Mouse (Mus musculus): ENCODE measurements around the gene Ces1h. TPM values are rescaled to one million over a fixed set of nuclear protein-coding genes. Genes with fewer than 3 reads are reported as not detected.
"Not testable (repeated sequence)": the region's sequence is repeated elsewhere in the genome, so short reads cannot be mapped to it uniquely, and the experiment has no call there.

The Ces1h gene
- polyA plus RNA-seq (2015; fragmentation: Nextera tagmentation; extraction: Ambion mirVana), result not detected in 2 replicates

DNA sequence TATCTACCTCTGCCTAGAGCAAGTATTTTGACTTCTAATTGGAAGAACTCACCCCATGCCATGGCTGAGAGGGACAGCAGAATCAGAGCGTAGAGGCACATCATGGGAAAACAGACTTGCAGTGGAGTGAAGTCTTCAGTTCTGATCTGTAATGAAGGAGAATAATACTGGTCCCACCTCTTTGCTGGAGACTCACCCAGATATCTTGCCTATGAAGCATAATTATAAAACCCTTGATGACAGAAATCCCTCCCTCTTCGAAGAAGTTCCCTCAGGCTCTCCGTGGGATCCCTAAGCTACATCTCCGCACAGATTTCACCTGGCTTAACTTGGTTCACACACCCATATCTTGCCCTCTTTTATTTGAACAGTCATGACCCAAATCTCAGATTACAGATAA is at the start of gene Ces1h:
Gene Ces1h, minus strand, starts transcription at position 101 of the 400 bp plus-strand sequence.
- H3K4me2 ChIP-seq (ENCODE audit: low read length), result no peak within 1 kb of the TSS
- no peaks in the 10 kb centered on the region for H3K4me1 ChIP-seq (ENCODE audit: control insufficient read depth, insufficient read depth, low read length)
- H3K36me3 ChIP-seq (ENCODE audit: control insufficient read depth, insufficient read depth, low read length), result no peaks in the 10 kb centered on the region
- H3K9me3 ChIP-seq (replicated peaks; ENCODE audit: control insufficient read depth, low read length, poor library complexity, severe bottlenecking), result no peaks in the 10 kb centered on the region
- no peak within 1 kb of the TSS for H3K27ac ChIP-seq (ENCODE audit: low read length)
- no peak within 1 kb of the TSS for H3K9ac ChIP-seq (ENCODE audit: low read depth, low read length)
- WGBS, result 94% methylated on average over 4 of the region's 4 CpGs
- no peaks in the 10 kb centered on the region for H3K27me3 ChIP-seq (ENCODE audit: control insufficient read depth, insufficient read depth, low read depth, low read length)
- ATAC-seq, result no peak
- no peak within 1 kb of the TSS for H3K4me3 ChIP-seq (ENCODE audit: low read depth, low read length)

DNA sequence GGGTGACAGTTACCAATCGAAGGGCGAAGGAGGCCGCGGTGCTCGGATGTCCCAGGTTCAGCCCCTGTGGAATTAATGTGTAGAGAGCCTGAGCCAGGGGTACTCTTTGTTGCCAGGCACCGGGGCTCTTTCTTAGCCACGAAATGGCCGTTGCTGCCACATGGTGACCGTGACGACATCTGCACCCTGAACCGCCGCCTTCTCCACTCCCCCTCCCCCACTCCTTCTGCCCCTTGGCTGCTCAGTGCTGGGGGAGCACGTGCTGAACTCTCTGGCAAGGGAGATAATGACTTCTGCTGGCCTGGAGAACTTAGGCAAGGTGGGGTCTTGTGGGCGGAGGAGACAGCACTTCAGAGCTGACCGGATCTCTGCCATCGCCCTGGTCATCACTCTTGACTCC is 47.7 kb upstream of the Ces1h start:
- 90% methylated on average over 16 of the region's 16 CpGs for WGBS
- H3K27ac ChIP-seq (ENCODE audit: low read length), result no peak overlapping the region

DNA sequence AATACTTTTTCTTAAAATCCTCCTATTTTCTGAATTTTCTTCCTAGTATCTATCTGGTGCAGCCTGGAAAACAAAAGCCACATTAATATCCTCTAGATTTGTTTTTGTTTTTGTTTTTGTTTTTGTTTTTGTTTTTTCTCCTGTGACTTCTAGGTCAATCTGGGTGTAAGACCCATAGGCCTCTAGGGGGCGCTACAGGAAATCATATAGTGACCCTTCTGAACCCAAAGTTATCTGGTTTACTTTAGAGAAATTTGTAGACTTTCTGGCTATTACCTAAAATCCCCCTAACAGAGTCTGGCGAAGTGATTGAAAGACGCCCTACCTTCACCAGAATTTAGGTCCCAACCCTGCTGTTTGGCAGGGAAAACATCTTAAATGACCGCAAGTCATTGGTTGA is 35.9 kb upstream of the Ces1h start:
- Histone ChIP-seq H3K4me3 (ENCODE audit: low read depth, low read length) (no peak overlapping the region), H3K4me1 (ENCODE audit: control insufficient read depth, insufficient read depth, low read length) (no peaks in the 10 kb centered on the region), H3K9ac (ENCODE audit: low read depth, low read length) (no peak overlapping the region), H3K9me3 (replicated peaks; ENCODE audit: control insufficient read depth, low read length, poor library complexity, severe bottlenecking) (no peaks in the 10 kb centered on the region), H3K27me3 (ENCODE audit: control insufficient read depth, insufficient read depth, low read depth, low read length) (no peaks in the 10 kb centered on the region), H3K4me2 (ENCODE audit: low read length) (no peak overlapping the region), H3K27ac (ENCODE audit: low read length) (no peak overlapping the region), H3K36me3 (ENCODE audit: control insufficient read depth, insufficient read depth, low read length) (no peaks in the 10 kb centered on the region)
- 75% methylated on average over 4 of the region's 4 CpGs for WGBS
- no peak for ATAC-seq

More for the DNA sequence above, 47.7 kb upstream of the Ces1h start:
- no peak overlapping the region for H3K4me2 ChIP-seq (ENCODE audit: low read length)
- H3K36me3 ChIP-seq (ENCODE audit: control insufficient read depth, insufficient read depth, low read length), result no peaks in the 10 kb centered on the region
- no peaks in the 10 kb centered on the region for H3K9me3 ChIP-seq (replicated peaks; ENCODE audit: control insufficient read depth, low read length, poor library complexity, severe bottlenecking)
- no peaks in the 10 kb centered on the region for H3K27me3 ChIP-seq (ENCODE audit: control insufficient read depth, insufficient read depth, low read depth, low read length)
- no peak for ATAC-seq
- H3K4me1 ChIP-seq (ENCODE audit: control insufficient read depth, insufficient read depth, low read length), result no peaks in the 10 kb centered on the region
- H3K4me3 ChIP-seq (ENCODE audit: low read depth, low read length), result no peak overlapping the region
- H3K9ac ChIP-seq (ENCODE audit: low read depth, low read length), result no peak overlapping the region

- Histone ChIP-seq H3K9ac (ENCODE audit: low read depth, low read length) (no peak overlapping the region), H3K36me3 (ENCODE audit: control insufficient read depth, insufficient read depth, low read length) (no peaks in the 10 kb centered on the region), H3K9me3 (replicated peaks; ENCODE audit: control insufficient read depth, low read length, poor library complexity, severe bottlenecking) (no peaks in the 10 kb centered on the region), H3K4me2 (ENCODE audit: low read length) (no peak overlapping the region), H3K4me1 (ENCODE audit: control insufficient read depth, insufficient read depth, low read length) (no peaks in the 10 kb centered on the region), H3K27me3 (ENCODE audit: control insufficient read depth, insufficient read depth, low read depth, low read length) (no peaks in the 10 kb centered on the region), H3K4me3 (ENCODE audit: low read depth, low read length) (no peak overlapping the region), H3K27ac (ENCODE audit: low read length) (no peak overlapping the region)
- ATAC-seq, result no peak
- WGBS, result 93% methylated on average over 2 of the region's 2 CpGs
Observed at GRCm38 (mm10) chr8:93408830-93409229, 29.3 kb upstream of the Ces1h start.

DNA sequence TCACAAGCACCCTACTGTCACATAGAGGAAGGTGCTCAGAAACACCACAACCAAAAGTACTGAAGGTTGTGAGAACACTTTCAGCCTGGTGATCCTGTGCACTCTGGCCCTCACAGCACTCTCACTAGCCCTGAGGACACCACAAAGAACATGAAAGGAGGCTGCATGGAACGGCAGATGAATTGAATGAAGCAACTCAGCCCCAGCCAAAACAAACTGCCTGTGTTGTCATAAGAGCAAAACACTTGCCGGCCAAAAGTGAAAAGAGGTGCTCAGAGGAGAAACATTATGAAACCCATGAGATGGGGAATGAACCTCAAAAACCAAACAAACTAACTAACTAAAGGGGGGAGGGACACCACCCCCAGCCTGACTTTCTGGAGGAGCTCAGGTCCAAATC is 20.2 kb upstream of the Ces1h start:
- H3K9ac ChIP-seq (ENCODE audit: low read depth, low read length), result no peak overlapping the region
- no peaks in the 10 kb centered on the region for H3K9me3 ChIP-seq (replicated peaks; ENCODE audit: control insufficient read depth, low read length, poor library complexity, severe bottlenecking)
- no peaks in the 10 kb centered on the region for H3K4me1 ChIP-seq (ENCODE audit: control insufficient read depth, insufficient read depth, low read length)
- no peak for ATAC-seq
- H3K4me3 ChIP-seq (ENCODE audit: low read depth, low read length), result no peak overlapping the region
- no peak overlapping the region for H3K4me2 ChIP-seq (ENCODE audit: low read length)
- H3K36me3 ChIP-seq (ENCODE audit: control insufficient read depth, insufficient read depth, low read length), result no peaks in the 10 kb centered on the region
- no peak overlapping the region for H3K27ac ChIP-seq (ENCODE audit: low read length)
- no peaks in the 10 kb centered on the region for H3K27me3 ChIP-seq (ENCODE audit: control insufficient read depth, insufficient read depth, low read depth, low read length)
- 74% methylated on average over 2 of the region's 2 CpGs for WGBS

DNA sequence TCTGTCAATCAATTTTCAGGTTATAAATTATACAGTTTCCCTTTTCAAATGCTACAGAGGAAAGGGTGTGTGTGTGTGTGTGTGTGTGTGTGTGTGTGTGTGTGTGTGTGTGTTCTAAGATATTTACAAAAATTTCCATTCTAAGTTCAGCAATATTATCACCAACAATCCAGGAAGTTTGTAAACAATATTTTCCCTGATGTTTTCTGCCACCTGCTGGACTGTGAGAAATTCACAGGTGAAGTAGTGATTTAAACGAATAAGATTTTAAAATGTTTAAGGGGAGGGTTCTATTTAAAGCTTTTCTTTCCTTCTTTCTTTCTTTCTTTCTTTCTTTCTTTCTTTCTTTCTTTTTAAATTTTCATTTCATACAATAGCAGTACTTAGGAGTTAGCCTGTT is 18.5 kb upstream of the Ces1h start:
- H3K36me3 ChIP-seq (ENCODE audit: control insufficient read depth, insufficient read depth, low read length), result no peaks in the 10 kb centered on the region
- no peaks in the 10 kb centered on the region for H3K27me3 ChIP-seq (ENCODE audit: control insufficient read depth, insufficient read depth, low read depth, low read length)
- H3K4me1 ChIP-seq (ENCODE audit: control insufficient read depth, insufficient read depth, low read length), result no peaks in the 10 kb centered on the region
- no peak for ATAC-seq
- H3K4me2 ChIP-seq (ENCODE audit: low read length), result no peak overlapping the region
- 56% methylated on average over 1 of the region's 1 CpGs for WGBS
- H3K4me3 ChIP-seq (ENCODE audit: low read depth, low read length), result no peak overlapping the region
- H3K9ac ChIP-seq (ENCODE audit: low read depth, low read length), result no peak overlapping the region
- H3K9me3 ChIP-seq (replicated peaks; ENCODE audit: control insufficient read depth, low read length, poor library complexity, severe bottlenecking), result no peaks in the 10 kb centered on the region
- H3K27ac ChIP-seq (ENCODE audit: low read length), result no peak overlapping the region

GRCm38 (mm10) chr8:93394079-93394619 is 14.6 kb upstream of the Ces1h start:
- H3K4me2 ChIP-seq (ENCODE audit: low read length); ATAC-seq; H3K9me3 ChIP-seq (replicated peaks; ENCODE audit: control insufficient read depth, low read length, poor library complexity, severe bottlenecking): not testable (repeated sequence)

GRCm38 (mm10) chr8:93369481-93369880 is 10.0 kb downstream of the Ces1h start:
- 18% methylated on average over 2 of the region's 2 CpGs for WGBS
- ATAC-seq, result no peak
- no peak overlapping the region for H3K27ac ChIP-seq (ENCODE audit: low read length)

More at GRCm38 (mm10) chr8:93394079-93394619, 14.6 kb upstream of the Ces1h start:
- H3K27ac ChIP-seq (ENCODE audit: low read length); H3K4me1 ChIP-seq (ENCODE audit: control insufficient read depth, insufficient read depth, low read length); H3K27me3 ChIP-seq (ENCODE audit: control insufficient read depth, insufficient read depth, low read depth, low read length); H3K4me3 ChIP-seq (ENCODE audit: low read depth, low read length); H3K36me3 ChIP-seq (ENCODE audit: control insufficient read depth, insufficient read depth, low read length); H3K9ac ChIP-seq (ENCODE audit: low read depth, low read length): not testable (repeated sequence)
- WGBS, result 58% methylated on average over 8 of the region's 8 CpGs

GRCm38 (mm10) chr8:93360113-93360512 is 19.4 kb downstream of the Ces1h start:
- no peaks in the 10 kb centered on the region for H3K9me3 ChIP-seq (replicated peaks; ENCODE audit: control insufficient read depth, low read length, poor library complexity, severe bottlenecking)
- H3K9ac ChIP-seq (ENCODE audit: low read depth, low read length), result no peak overlapping the region
- H3K27me3 ChIP-seq (ENCODE audit: control insufficient read depth, insufficient read depth, low read depth, low read length), result no peaks in the 10 kb centered on the region
- no peak overlapping the region for H3K4me3 ChIP-seq (ENCODE audit: low read depth, low read length)
- H3K4me1 ChIP-seq (ENCODE audit: control insufficient read depth, insufficient read depth, low read length), result no peaks in the 10 kb centered on the region
- ATAC-seq, result no peak
- no peak overlapping the region for H3K27ac ChIP-seq (ENCODE audit: low read length)
- no peak overlapping the region for H3K4me2 ChIP-seq (ENCODE audit: low read length)
- H3K36me3 ChIP-seq (ENCODE audit: control insufficient read depth, insufficient read depth, low read length), result no peaks in the 10 kb centered on the region

More at GRCm38 (mm10) chr8:93369481-93369880, 10.0 kb downstream of the Ces1h start:
- Histone ChIP-seq H3K4me2 (ENCODE audit: low read length) (no peak overlapping the region), H3K4me1 (ENCODE audit: control insufficient read depth, insufficient read depth, low read length) (no peaks in the 10 kb centered on the region), H3K9me3 (replicated peaks; ENCODE audit: control insufficient read depth, low read length, poor library complexity, severe bottlenecking) (no peaks in the 10 kb centered on the region), H3K9ac (ENCODE audit: low read depth, low read length) (no peak overlapping the region), H3K4me3 (ENCODE audit: low read depth, low read length) (no peak overlapping the region), H3K27me3 (ENCODE audit: control insufficient read depth, insufficient read depth, low read depth, low read length) (no peaks in the 10 kb centered on the region), H3K36me3 (ENCODE audit: control insufficient read depth, insufficient read depth, low read length) (no peaks in the 10 kb centered on the region)

Measured in midbrain, embryonic 16.5 days (tissue).